Mouse (Mus musculus) lung, postnatal 36 days (tissue): Measurements from ENCODE around the gene Creb5.

Experiments used
- DNase-seq: peaks from one replicate; pipeline ENCODE4 v3.0.0; 2022; ENCODE audit warnings: mixed read lengths

Gene Creb5

DNA sequence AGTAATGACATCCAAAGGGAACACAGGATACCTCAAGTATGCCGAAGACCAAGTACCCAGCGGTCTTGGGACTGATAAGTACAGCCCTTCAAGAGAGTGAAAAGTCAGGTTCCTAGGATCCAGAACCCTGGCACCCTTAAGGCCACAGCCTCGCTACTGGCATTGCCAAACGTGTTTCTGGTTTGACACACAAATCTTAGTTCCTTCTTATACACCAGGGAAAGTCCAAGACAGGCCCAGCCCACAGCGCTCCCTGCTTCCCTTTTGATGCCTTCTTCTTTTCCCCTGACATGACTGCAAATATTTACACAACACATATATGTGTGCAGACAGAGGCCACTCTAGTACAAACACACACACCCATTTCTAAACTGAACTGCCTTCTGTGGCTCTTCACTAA is 423.5 kb downstream of the Creb5 start:
- DNase-seq, result peak; percentile 64

GRCm38 (mm10) chr6:53713152-53713551 is 426.1 kb downstream of the Creb5 start:
- peak; percentile 39 for DNase-seq

DNA sequence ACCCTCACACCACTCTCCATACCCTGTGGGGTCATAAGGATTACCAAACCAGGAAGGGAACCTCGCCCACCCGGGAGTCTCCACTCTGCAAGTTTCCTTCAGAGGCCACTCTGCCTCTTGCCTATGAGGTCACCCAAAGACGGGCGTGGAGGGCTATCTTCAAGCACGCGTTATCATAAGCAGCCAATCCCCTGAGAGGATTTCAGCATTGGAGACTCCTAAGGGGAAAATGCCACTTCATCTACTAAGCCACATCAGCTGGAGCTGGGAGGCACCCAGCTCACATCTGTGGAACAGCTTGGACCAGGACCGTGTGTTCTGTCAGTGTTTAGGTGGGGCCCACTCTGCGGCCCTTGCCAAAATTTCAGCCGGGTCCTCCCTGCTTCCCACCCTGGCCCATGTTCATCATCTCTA is 427.8 kb downstream of the Creb5 start:
- no peak for DNase-seq

DNA sequence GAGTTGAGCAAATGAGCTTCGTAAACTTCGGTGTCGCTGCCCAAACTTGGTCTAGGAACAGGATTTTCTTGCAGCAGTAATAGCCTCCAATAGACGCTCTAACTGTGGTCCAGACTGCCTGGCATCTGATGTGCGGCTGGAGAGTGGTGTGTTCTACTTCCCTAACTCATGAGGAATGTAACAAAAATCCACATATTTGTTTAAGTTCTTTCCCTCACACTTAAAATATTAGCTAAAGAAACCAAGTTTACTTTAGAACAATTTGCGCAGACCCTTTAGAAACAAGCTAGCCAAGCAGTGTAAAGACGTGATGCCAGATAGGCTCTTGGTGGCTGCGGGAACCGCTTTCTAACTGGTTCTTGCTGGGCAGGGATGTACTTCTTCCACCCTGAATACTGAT is 428.9 kb downstream of the Creb5 start:
- no peak for DNase-seq

- DNase-seq, result no peak
Measured at GRCm38 (mm10) chr6:53720009-53720408, 432.9 kb downstream of the Creb5 start.

DNA sequence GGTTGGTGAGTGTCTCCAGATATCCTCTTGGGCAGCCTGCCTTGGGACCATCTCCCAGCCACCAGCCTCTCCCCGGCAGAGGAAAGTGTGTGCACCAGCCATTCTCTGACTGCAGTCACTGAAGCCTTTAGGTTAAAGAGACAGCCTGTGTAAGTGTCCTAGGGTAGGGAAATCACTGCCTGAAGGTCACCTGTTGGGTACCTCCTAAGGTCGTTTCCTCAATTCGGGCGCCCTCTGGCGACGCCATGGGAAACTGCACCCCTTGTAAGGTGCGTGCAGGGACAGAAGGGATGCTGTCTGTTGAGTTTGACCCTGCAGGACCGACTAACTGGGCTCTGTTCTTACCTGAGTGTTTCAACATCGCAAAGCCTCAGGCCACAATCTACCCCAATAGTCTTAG is 434.5 kb downstream of the Creb5 start:
- DNase-seq, result peak; percentile 81

- DNase-seq, result no peak
Measured at GRCm38 (mm10) chr6:53722694-53723093, 435.6 kb downstream of the Creb5 start.

GRCm38 (mm10) chr6:53730487-53730886 is 443.4 kb downstream of the Creb5 start:
- DNase-seq, result no peak

GRCm38 (mm10) chr6:53730996-53731485 is 444.0 kb downstream of the Creb5 start:
- DNase-seq, result no peak

GRCm38 (mm10) chr6:53733546-53733945 is 446.5 kb downstream of the Creb5 start:
- no peak for DNase-seq

DNA sequence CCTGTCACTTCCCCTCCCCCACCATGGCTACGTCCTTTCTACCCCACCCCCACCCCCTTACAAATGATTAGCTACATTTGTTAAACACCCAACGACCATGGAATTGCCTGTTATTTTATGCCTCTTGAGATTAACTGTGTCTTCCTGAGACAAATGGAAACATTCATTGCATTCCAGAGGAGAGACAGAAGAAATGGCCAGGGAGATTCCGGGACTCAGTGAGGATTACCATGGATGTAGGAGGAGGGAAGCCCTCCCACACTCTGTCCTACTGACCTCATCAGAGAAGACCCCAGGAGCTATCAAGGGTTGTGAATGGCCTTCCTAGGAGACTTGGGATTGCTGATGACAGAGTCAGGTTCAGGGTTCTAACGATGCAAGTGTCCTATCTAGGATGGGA is 446.9 kb downstream of the Creb5 start:
- no peak for DNase-seq

DNA sequence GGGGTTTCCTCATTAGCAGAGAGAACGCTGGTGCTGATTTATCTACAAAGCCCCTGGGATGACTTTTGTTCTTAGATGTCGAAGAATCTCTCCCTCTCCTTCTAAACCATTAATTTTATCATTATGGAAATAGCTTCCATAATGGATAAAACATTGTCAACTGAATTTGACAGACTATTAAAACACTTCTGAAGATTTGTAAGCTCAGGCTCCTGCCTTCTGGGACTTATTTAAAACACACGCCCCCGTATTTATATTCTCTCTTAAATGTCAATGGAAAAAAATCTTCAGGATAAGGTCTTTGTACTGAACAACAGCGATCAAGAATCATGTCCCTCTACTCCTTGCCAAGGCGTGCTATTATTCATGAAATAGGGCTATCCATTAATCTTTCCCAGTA is 448.6 kb downstream of the Creb5 start:
- DNase-seq, result no peak

DNA sequence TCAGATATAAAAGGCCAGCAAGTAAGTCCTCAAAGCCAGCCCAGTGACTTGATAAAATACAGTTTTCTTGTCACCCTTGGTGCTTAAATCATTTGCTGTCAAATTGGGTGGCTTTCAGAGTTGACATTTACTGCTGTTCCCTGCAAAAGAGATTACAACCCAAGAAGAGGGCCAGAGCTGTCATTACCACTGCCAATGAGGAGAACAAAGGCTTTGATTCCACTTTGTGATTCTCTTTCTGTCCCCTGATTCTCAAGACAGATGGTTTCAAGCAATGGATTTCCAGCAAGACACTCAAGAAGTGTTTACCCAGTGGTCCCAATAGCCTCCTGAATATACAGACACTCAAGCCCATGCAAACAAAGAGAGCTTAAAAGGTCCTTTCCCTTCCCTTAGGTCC is 451.1 kb downstream of the Creb5 start:
- no peak for DNase-seq

DNA sequence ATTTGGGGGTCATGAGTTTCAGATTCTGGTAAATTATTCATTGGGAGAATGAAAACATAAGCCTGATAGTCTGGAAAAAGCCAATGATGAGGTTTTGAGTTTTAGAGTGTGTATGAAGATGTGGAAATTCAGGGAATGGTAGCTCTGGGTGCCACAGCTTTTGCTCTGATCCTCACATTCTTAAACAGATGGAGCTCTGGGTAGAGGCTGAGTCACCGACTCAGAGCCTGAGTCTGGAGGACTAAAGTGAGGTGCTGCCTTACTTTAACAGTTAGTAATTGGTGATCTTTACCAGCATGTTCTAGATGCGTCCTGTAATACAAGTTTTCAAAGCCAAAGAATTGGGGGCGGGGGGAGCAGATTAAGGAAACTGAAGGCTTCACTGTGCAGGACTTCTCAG is 454.2 kb downstream of the Creb5 start:
- DNase-seq, result no peak
